Mouse (Mus musculus): Measurements from ENCODE around the gene Tmem119.

DNA sequence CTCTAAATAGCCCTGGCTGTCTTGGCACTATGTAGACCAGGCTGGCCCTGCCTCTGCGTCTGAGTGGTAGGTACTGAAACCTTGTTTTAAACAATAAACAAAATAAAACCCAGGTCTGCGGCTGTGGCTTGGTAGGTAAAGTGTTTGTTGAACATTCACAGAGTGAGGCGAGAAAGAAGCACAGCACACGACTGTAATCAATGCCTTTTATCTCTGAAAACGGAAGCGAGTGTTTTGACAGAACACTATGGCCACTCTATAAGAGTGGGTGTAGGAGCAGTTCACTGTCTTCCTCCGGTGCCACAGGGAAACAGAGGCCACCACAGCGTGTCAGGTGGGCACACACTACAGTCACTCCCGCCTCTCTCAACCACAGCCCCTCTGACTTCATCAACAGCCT lies 41.9 kb upstream of the Tmem119 start:
- TF ChIP-seq POLR2A (IDR thresholded peaks at IDR 0.05; ENCODE audit: insufficient read length, low read depth) (no peak), MYOG (IDR thresholded peaks at IDR 0.05; ENCODE audit: control insufficient read depth in 1 of 3, insufficient read depth in 1 of 3, insufficient read length in 2 of 3, low read depth in 2 of 3) (no peak), E2F4 (IDR thresholded peaks at IDR 0.05; ENCODE audit: insufficient read depth) (no peak), CEBPB (IDR thresholded peaks at IDR 0.05; ENCODE audit: insufficient read depth, poor library complexity, severe bottlenecking) (no peak), TCF3 (IDR thresholded peaks at IDR 0.05; ENCODE audit: insufficient read length, low read depth) (no peak), TCF12 (IDR thresholded peaks at IDR 0.05; ENCODE audit: insufficient read depth, poor library complexity, severe bottlenecking) (no peak), USF1 (IDR thresholded peaks at IDR 0.05; ENCODE audit: low read depth) (no peak), POLR2AphosphoS2 (IDR thresholded peaks at IDR 0.05; ENCODE audit: insufficient read length, low read depth) (no peak), MYOD1 (IDR thresholded peaks at IDR 0.05; ENCODE audit: control insufficient read depth in 1 of 3, insufficient read length in 2 of 3, low read depth in 2 of 3) (no peak), SRF (IDR thresholded peaks at IDR 0.05; ENCODE audit: control insufficient read depth, insufficient read length, low read depth) (no peak)
